Mouse (Mus musculus) right cerebral cortex, postnatal 10 days (tissue): Measurements from ENCODE around the gene Rcvrn.

Source experiments
- DNase-seq, 2 experiments: peaks; one replicate each; pipeline ENCODE4 v3.0.0; 2021; ENCODE audit warnings: low spot score in 2 of 2

Gene Rcvrn

GRCm38 (mm10) chr11:67694703-67695376 is at the start of gene Rcvrn:
Gene Rcvrn, plus strand, starts transcription at chr11:67695326.
- DNase-seq: no peak

- peak; percentile 76 to 80 for DNase-seq
Observed at GRCm38 (mm10) chr11:67647745-67648144, 47.4 kb upstream of the Rcvrn start.

GRCm38 (mm10) chr11:67648651-67649407 is 46.3 kb upstream of the Rcvrn start:
- DNase-seq: peak; percentile 67 to 73

GRCm38 (mm10) chr11:67649971-67650707 is 45.0 kb upstream of the Rcvrn start:
- no peak for DNase-seq

- DNase-seq: no peak
Observed at GRCm38 (mm10) chr11:67651731-67652130, 43.4 kb upstream of the Rcvrn start.

GRCm38 (mm10) chr11:67652194-67652892 is 42.8 kb upstream of the Rcvrn start:
- DNase-seq: peak; percentile 66 to 71

- no peak for DNase-seq
Observed at GRCm38 (mm10) chr11:67652893-67653255, 42.3 kb upstream of the Rcvrn start.

- no peak for DNase-seq
Observed at GRCm38 (mm10) chr11:67653521-67654090, 41.5 kb upstream of the Rcvrn start.

GRCm38 (mm10) chr11:67654514-67654913 is 40.6 kb upstream of the Rcvrn start:
- DNase-seq: no peak

GRCm38 (mm10) chr11:67655236-67655959 is 39.7 kb upstream of the Rcvrn start:
- DNase-seq: peak; percentile 66 to 71

- no peak for DNase-seq
Observed at GRCm38 (mm10) chr11:67656366-67656765, 38.8 kb upstream of the Rcvrn start.

GRCm38 (mm10) chr11:67656811-67657210 is 38.3 kb upstream of the Rcvrn start:
- no peak for DNase-seq

GRCm38 (mm10) chr11:67657685-67658382 is 37.3 kb upstream of the Rcvrn start:
- peak in 1 of 2 experiments; percentile 63 for DNase-seq

GRCm38 (mm10) chr11:67661465-67661864 is 33.7 kb upstream of the Rcvrn start:
- no peak for DNase-seq

- no peak for DNase-seq
Observed at GRCm38 (mm10) chr11:67663437-67663836, 31.7 kb upstream of the Rcvrn start.

GRCm38 (mm10) chr11:67664261-67664660 is 30.9 kb upstream of the Rcvrn start:
- DNase-seq: no peak

GRCm38 (mm10) chr11:67664918-67665317 is 30.2 kb upstream of the Rcvrn start:
- no peak for DNase-seq

GRCm38 (mm10) chr11:67666129-67666528 is 29.0 kb upstream of the Rcvrn start:
- DNase-seq: no peak

- DNase-seq: peak; percentile 85 to 89
Observed at GRCm38 (mm10) chr11:67667531-67668332, 27.4 kb upstream of the Rcvrn start.
